Mouse (Mus musculus) brain, embryonic 14.5 days (tissue): ENCODE data around the gene Arnt2. TPM values are rescaled to one million over a fixed set of nuclear protein-coding genes. Genes with fewer than 3 reads are reported as not detected.

Experiments
- DNase-seq: peaks from one replicate; pipeline ENCODE4 v3.0.0-alpha.2; 2011; ENCODE audit warnings: low read depth
- CTCF ChIP-seq: fragments of 200-500 bp; IDR thresholded peaks from 2 replicates; pipeline ENCODE4 v1.5.1; 2012; ENCODE audit warnings: inconsistent platforms, mild to moderate bottlenecking, moderate library complexity, borderline replicate concordance; ENCODE audit not compliant: insufficient read depth, insufficient read length; ENCODE audit errors: extremely low read depth
- POLR2A ChIP-seq: fragments of 200-500 bp; IDR thresholded peaks from 2 replicates; pipeline ENCODE4 v1.6.1; 2012; ENCODE audit warnings: mild to moderate bottlenecking, inconsistent platforms, borderline replicate concordance; ENCODE audit not compliant: poor library complexity, insufficient read depth, insufficient read length, severe bottlenecking; ENCODE audit errors: extremely low read depth
- polyA plus RNA-seq: library from polyadenylated mRNA; depleted of rRNA; stranded (reverse); fragments of >200 nt; gene quantifications from 2 replicates; pipeline ENCODE4 v1.2.3, GENCODE M21; 2012

The Arnt2 gene
- polyA plus RNA-seq, 1 experiment = 207 TPM

DNA sequence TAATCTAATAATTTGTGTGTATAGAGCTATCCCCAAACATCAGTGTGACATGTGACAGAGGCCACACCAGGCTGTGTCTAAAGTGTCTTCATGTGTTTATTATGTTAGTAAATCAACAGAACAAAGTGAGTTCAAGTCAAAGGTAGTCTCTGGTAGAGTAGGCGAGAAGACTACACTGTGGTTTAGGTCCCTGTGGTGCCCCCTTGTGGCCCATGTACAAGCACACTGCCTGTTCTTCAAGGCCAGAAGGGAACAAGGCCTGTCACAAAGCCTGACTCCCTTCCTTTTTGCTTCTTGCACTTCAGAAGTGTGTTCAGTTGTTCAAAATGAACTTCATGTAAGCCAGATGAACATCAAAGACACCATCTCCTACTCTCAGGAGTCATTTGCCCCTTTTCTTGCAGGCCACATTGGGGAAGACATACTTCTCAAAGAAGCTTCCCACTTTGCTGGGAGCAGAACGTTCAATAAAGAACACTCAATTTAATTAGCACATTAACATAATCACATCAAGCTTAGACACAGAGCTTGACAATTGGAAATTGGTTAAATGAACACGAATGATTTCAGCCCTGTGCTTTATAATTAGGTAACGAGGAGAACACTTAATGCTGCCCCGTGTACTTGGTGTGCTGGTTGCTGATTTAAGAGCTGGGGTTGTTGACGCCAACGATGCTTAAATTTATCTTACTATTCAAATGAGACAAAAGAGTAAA, 14.9 kb upstream of the Arnt2 start:
- DNase-seq = peak; percentile 79
- TF ChIP-seq POLR2A (no peak), CTCF (peak; percentile 56; the same call in 1 of the 2 replicates)

- no peak for DNase-seq
Observed at GRCm38 (mm10) chr7:84421753-84422152, 11.8 kb upstream of the Arnt2 start.

DNA sequence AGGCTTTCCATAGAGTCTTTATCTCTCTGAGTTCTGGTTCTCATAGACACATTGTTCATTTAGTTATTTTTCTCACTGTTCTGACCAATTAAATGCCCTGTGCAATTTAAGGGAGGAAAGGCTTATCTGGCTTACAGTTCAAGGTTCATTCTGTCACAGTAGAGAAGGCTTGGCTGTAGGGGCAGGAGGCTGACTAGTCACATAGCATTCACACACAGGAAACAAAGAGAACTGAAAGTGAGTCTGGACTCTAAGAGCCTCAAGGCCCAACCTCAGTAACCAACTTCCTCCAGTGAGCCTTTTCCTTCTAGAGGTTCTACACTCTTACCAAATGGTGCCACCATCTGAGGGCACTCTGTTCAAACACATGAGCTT, 11.3 kb upstream of the Arnt2 start:
- TF ChIP-seq CTCF (no peak), POLR2A (no peak)
- DNase-seq = no peak

More at GRCm38 (mm10) chr7:84421753-84422152, 11.8 kb upstream of the Arnt2 start:
- TF ChIP-seq CTCF (no peak), POLR2A (no peak)

DNA sequence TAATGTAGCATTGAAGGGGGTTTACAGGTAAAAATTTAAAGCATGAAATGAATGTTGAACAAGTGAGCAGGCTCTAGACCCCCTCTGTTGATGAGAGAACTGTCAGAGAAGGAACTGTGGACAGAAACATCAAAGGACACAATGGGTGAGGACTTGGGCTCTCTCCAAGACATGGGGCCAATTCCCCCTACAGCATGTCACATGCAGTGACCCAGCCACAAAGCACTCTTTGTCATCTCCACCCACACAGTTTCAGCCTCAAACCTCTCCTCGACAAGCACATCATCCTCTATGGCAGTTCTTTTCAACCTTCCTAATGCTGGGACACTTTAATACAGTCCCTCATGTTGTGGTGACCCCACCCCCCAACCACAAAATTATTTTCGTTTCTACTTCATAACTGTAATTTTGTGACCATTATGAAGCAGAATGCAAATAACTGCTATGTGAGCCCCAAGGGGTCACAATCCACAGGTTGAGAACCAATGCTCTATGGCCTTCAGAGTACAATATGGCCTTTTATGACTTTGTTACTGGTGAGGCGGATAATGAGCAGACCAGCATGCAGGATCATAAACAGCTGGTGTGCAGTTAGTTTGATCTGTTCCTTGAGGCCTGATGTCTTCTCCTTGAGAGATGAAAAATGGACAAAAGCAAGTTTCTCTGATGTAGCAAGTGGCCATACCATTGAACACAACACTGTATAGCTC, 10.8 kb upstream of the Arnt2 start:
- no peak for TF ChIP-seq POLR2A
- no peak for TF ChIP-seq CTCF
- peak; percentile 39 for DNase-seq

GRCm38 (mm10) chr7:84417441-84417840, 7.5 kb upstream of the Arnt2 start:
- DNase-seq = no peak
- TF ChIP-seq POLR2A = no peak

GRCm38 (mm10) chr7:84412570-84412969, 2.6 kb upstream of the Arnt2 start:
- no peak for TF ChIP-seq CTCF
- TF ChIP-seq POLR2A = no peak
- peak; percentile 18 for DNase-seq

GRCm38 (mm10) chr7:84409241-84409895, 608 bp downstream of the Arnt2 start:
- DNase-seq = peak; percentile 88
- TF ChIP-seq POLR2A = no peak
- TF ChIP-seq CTCF = no peak

- DNase-seq = no peak
Observed at GRCm38 (mm10) chr7:84408282-84408681, 1.7 kb downstream of the Arnt2 start.

GRCm38 (mm10) chr7:84403371-84403770, 6.6 kb downstream of the Arnt2 start:
- peak; percentile 83 for DNase-seq
- TF ChIP-seq POLR2A (no peak), CTCF (no peak)

More at GRCm38 (mm10) chr7:84408282-84408681, 1.7 kb downstream of the Arnt2 start:
- TF ChIP-seq CTCF = no peak
- no peak for TF ChIP-seq POLR2A

- TF ChIP-seq CTCF (no peak), POLR2A (no peak)
- peak; percentile 82 for DNase-seq
Observed at GRCm38 (mm10) chr7:84401641-84402455, 8.1 kb downstream of the Arnt2 start.

DNA sequence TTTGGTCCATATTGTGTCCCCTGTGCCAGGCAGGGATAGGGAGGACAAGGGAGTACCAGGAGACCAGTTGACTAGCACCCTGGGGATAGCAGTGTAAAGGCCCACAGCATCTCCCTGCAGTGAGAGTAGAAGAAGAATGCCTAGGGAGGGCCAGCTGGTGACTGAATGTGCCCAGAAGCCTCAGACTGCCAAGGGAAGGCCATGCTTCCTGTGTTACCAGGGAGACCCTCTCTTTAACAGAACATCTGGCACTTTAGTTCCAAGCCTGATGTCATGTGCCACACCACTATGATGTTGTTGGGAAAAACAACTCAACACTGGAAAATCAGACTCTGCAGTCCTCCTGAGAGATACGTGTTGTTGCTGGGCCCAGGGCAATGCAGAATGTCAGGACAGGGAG, 12.7 kb downstream of the Arnt2 start:
- DNase-seq = peak; percentile 52
- no peak for TF ChIP-seq POLR2A
- TF ChIP-seq CTCF = no peak

DNA sequence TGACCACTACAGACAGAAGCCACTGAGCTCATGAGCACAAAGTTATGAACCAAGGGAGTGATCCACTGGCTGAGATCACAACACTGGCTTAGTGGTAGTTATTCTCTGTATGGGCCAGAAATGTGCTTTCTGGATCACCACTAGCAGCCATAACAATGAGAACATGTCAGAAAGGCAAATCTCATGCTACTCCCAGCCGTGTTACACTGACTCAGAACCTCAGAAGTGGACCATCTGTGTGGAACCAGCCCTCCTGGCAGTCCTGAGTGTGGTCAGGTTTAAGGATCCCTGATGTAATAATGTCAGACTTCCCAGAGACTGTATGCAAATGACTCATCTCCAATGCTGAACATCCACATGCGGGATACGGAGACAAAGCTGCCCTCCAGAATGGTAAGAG, 13.4 kb downstream of the Arnt2 start:
- TF ChIP-seq POLR2A (no peak), CTCF (no peak)
- no peak for DNase-seq

- TF ChIP-seq POLR2A (no peak), CTCF (no peak)
- DNase-seq = no peak
Observed at GRCm38 (mm10) chr7:84387826-84388225, 22.1 kb downstream of the Arnt2 start.

DNA sequence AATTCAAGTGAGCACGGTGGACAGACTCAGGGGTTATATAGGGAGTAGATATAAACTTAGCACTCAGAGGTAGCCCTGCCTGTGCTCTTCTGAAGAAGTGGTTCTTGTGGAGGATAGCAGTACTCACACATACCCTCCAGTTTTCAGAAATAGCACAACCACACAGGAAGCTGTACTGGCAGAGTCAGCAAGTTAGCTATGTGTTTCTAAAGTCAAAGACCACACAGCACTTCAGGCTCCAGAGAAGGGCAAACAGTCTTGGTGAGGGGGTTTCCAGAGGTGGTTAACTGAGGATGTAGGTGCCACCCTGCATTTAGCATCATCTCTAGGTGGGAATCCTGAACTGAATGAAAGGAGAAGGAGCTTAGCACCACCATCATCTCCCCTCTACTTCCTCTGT, 23.5 kb downstream of the Arnt2 start:
- no peak for DNase-seq
- TF ChIP-seq POLR2A (no peak), CTCF (no peak)
